Mouse (Mus musculus): ENCODE results near the gene Sry. TPM values are rescaled to one million over a fixed set of nuclear protein-coding genes. Genes with fewer than 3 reads are reported as not detected.

Gene Sry
- not detected in 2 replicates for polyA plus RNA-seq (2011; ENCODE audit: insufficient read length, low read depth, missing spikeins)

DNA sequence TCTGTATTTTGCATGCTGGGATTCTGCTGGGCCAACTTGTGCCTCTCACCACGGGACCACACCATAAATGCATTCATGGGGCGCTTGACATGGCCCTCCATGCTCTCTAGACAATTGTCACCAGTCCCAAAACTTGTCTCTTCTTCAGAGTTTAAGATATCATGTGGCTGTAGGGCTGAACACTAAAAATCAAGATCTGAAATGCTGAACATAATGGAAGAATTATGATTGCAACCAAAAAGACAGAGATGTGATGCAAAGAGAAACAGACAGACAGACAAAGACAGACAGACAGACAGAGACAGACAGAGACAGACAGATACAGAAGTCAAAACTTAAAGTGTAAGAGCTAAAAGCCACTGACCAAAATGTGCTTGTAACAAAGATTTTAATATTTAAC, at the start of gene Sry:
TSS of gene Sry (minus strand) at position 101 of the 400 bp plus-strand sequence.
- TF ChIP-seq CTCF (IDR thresholded peaks at IDR 0.05; ENCODE audit: borderline replicate concordance, insufficient read depth, low read length) (no peak), POLR2A (IDR thresholded peaks at IDR 0.05; ENCODE audit: low read depth, low read length) (no peak)
- Histone ChIP-seq H3K4me3 (ENCODE audit: insufficient read depth, low read length) (no peak within 1 kb of the TSS), H3K27ac (ENCODE audit: insufficient read depth, low read length) (no peak within 1 kb of the TSS), H3K4me1 (ENCODE audit: control insufficient read depth, insufficient read depth, low read length) (no peaks in the 10 kb centered on the region)

Other genes with a start within 250 kb of the Sry start
- gene H2al2c, start 64.6 kb downstream of the Sry start, polyA plus RNA-seq (2011; ENCODE audit: insufficient read length, low read depth, missing spikeins), result not detected in 2 replicates
- not detected in 2 replicates for gene H2al2b, start 57.0 kb upstream of the Sry start, polyA plus RNA-seq (2011; ENCODE audit: insufficient read length, low read depth, missing spikeins)
- not detected in 2 replicates for gene Gm4064, start 132.5 kb upstream of the Sry start, polyA plus RNA-seq (2011; ENCODE audit: insufficient read length, low read depth, missing spikeins)
- gene Rbmy, start 167.0 kb upstream of the Sry start, polyA plus RNA-seq (2011; ENCODE audit: insufficient read length, low read depth, missing spikeins), result not detected in 2 replicates
- not detected in 2 replicates for gene Gm10256, start 167.0 kb upstream of the Sry start, polyA plus RNA-seq (2011; ENCODE audit: insufficient read length, low read depth, missing spikeins)
- gene Gm10352, start 237.3 kb upstream of the Sry start, polyA plus RNA-seq (2011; ENCODE audit: insufficient read length, low read depth, missing spikeins), result not detected in 2 replicates

Data from embryonic fibroblast, embryonic 13.5 days (primary cell).